10 mouse cellular contexts compared by ENCODE assay signal in genomic region chr8:116111168-116111567, GRCm38 (mm10).
DNase-seq lines count a peak whose midpoint lies in the region; TF ChIP-seq lines count a peak whose summit lies in the region.
"Had no signal": no experiment of that assay in that cellular context is flagged by ENCODE, and none has a peak within 500 bp of the region (broad histone marks: within the 10 kb centered on the region; RNA-seq: fewer than 3 reads in every experiment).

No protein-coding gene starts in this region.

- H3K27ac ChIP-seq in layer of hippocampus, adult 2 months, result no peak overlapping the region
- no peak overlapping the region for H3K27ac ChIP-seq in gastrocnemius, adult 2 months
- H3K27ac ChIP-seq: liver, embryonic 15.5 days had no signal

- intact Hi-C loops in left cerebral cortex, postnatal 4 days (cut with DNase I), result no loop called here
- intact Hi-C loops in gastrocnemius, adult 2 months (cut with DNase I), result no loop called here

- DNase-seq in left cerebral cortex, adult 11 months (ENCODE audit: low spot score), result peak; percentile 16
- no peak for DNase-seq in left cerebral cortex, postnatal 4 days
- peak; percentile 22 to 36 for DNase-seq in frontal cortex, postnatal 36 days (ENCODE audit: low spot score in 2 of 2)
- peak; percentile 14 to 16 for DNase-seq in layer of hippocampus, adult 2 months (ENCODE audit: low spot score in 2 of 2)
- peak; percentile 29 to 40 for DNase-seq in right cerebral cortex, postnatal 10 days (ENCODE audit: low spot score in 2 of 2)
- DNase-seq in cerebellum, adult 18-20 months, result no peak
- no peak for DNase-seq in embryo, embryonic 10 days (ENCODE audit: low spot score)
- no peak for DNase-seq in gastrocnemius, adult 2 months

- H3K4me3 ChIP-seq in layer of hippocampus, adult 2 months, result no peak overlapping the region; the same call in 1 of the 2 replicates
- no peak overlapping the region for H3K4me3 ChIP-seq in gastrocnemius, adult 2 months
- H3K4me3 ChIP-seq: liver, embryonic 15.5 days; myocyte had no signal

- TF ChIP-seq CTCF in layer of hippocampus, adult 2 months (conservative IDR thresholded peaks at IDR 0.05), result no peak
- TF ChIP-seq CTCF in gastrocnemius, adult 2 months (IDR thresholded peaks at IDR 0.05), result no peak

Comparison
In these comparisons a context has a peak if more than half of its experiments do, and no peak if none do; other contexts are left out.
1. DNase-seq: peak in left cerebral cortex, adult 11 months (single experiment), frontal cortex, postnatal 36 days (2 of 2), layer of hippocampus, adult 2 months (2 of 2) and right cerebral cortex, postnatal 10 days (2 of 2); none in left cerebral cortex, postnatal 4 days (single experiment), cerebellum, adult 18-20 months (0 of 2), embryo, embryonic 10 days (single experiment) and gastrocnemius, adult 2 months (single experiment).